Mouse (Mus musculus): ENCODE results near the gene Arid1a.

Arid1a gene

DNA sequence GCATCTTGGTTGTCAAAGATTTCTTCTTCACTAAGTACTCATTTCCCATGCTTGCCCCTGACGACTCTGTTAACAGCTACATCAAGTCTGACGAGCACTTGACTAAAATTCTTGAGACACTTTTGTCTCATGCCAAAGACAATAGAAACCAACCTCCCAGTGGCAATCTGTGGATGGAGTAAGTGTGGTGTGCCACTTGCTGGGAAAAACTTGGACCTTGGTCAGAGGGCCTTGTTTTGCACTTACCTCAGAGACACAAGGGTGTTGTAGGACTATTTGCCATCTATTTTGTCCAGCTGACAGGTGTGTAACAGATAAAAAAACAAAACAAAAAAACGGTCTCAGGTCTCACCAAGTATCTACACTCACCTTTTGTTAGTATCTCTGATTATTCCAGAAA lies 80.4 kb downstream of the Arid1a start:
- DNase-seq (ENCODE audit: low read depth, low spot score): no peak

DNA sequence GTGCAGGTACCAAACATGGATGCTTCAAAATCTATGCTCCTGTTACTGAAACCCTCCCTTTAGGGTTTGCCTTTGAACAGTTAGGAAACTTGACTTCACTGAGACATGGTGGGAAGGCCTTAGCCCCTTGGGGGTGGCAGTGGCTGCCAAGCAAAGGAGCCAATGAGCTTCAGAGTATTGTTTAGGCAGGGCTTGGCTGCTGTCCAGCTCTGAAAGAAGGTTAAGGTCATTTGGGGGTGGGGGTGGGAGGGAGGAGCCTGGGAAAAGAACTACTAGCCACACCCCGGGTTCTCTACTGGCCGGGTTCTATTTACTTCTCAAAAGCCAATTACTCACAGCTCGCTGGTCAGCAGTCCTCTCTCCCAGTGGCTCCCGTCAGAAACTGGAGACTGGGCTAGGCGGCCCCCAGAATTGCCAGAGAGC lies 81.0 kb downstream of the Arid1a start:
- peak; percentile 72 for DNase-seq (ENCODE audit: low read depth, low spot score)

DNA sequence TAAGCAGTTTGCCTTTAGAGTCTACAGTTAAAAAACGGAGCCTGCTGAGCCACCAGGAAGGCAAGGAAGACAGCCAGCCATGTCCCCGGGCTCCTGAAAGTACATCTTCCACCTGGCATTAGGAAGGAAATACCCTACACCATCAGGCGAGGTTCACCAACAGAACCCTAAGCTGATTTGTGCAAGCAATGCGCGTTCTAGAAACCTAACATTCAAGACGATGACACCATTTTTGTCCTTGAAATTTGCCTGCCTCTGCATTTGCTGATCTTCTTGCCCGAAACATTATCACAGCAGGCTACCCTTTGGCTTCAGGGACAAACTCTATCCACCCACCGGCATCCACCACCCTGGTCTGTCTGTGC lies 82.3 kb downstream of the Arid1a start:
- DNase-seq (ENCODE audit: low read depth, low spot score): no peak

DNA sequence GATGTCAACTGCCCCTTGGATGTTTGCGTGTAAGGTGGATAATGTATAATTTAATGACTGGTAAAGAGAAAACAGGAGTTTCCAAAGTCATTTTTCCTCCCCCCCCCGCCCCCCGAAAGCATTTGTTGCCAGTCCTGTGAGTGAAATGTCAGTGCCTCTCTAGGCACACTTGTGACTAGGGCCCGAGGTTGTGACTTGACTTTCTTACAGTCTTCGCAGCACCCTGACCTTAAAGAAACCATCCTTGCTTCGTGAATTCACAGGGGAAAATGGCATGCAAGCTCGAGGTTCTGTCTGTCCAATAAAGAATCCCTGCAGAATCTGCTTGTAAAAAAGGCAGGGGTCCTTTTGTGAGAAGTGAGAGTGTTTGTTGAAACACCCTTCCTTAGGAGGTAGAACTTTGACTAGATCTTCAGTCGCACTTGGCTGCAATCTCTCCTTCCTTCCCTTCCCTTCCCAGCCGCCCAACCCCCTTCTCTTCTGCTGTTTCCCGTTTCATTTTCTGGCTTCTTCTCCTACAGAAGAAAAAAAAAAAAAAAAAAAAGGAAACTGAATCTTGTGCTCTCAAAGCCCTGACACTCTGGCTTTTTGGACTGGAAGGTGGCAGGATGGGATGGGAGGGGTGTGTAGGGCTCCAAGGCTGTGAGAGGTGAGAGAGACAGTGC lies 82.8 kb downstream of the Arid1a start:
- DNase-seq (ENCODE audit: low read depth, low spot score): no peak

DNA sequence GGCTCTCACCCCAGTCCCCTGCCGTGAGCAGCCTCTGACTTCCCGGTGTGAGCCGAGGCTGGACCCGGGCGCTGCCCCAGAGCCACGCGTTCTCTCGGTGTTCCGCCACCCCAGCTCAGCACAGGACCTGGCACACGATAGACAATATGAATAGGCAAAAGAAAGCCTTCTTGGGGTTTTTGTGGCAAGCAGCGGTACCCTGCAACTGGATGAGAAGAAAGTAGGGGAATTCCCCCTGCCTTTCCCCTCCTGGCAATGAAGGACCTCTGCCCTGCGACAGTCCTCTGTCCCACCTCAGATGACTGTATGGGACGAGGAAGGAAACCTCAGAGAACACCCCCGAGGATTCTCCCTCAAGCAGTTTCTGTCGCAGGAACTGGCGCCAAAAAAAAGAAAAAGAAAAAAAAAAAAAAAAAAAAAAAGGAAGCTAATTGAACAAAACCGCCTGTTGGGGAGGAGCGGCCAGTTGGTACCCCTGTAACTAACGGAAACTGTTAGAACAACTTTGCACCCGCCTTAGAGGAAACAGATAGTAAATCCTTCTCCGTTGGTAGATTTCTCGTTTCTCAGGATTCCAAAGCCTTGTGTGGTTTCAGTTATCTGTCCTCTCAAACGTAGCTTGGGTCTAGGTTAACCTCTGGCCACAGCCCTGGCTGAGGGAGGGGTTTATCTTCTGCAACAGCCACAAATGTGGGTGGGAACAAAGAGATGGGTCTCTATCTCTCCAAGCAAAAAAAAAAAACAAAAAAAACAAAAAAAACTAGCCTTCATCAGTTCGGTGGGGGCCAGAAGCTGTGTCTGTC lies 83.5 kb downstream of the Arid1a start:
- no peak for DNase-seq (ENCODE audit: low read depth, low spot score)

DNA sequence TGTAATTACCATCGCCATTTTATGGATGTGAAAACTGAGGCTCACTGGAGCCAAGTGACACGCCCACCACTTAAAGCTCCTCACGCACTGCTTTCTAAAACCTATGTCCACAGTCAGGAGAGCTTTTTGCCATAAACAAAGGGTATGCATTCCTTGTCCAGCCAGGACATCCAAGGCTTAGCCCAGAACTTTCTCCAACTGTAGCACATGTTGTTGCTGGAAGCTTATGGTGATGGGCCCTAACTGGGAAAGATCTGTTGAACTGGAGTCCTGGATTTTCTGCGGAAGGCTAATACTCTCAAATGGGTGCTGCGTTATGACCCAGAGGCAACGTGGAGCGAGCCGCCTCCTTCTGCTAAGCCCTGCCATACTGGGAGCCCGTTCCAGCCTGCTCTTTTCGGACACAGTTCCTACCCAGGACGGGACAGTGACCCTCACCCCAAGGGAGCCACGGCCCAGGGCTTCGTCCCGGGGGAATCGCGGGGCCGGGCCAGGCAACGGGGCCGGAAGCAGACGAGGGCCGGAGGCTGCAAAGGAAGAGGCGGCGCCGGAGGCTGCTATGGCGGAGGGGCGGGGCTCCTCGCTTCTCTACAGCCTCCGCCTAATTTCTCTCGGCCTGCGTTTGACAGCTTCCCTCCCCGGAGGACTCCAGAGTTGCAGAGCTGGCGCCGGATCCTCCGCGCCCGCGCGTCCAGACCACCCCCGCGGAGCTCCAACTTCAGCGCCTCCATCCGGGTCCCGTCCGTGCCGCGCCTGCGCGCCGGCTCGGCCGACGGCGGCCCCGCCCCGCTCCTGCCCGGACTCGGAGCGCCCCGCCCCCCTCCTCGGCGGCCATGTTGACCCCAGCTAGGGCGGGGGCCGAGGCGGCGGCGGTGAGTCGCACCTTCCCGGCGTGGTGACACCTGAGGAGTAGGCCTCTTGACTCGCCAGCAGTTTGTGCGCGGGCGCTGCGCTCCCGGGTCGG lies 84.4 kb downstream of the Arid1a start, which contains the start of gene Pigv:
Gene Pigv (minus strand): TSS at position 767 of the 964 bp plus-strand sequence.
- DNase-seq (ENCODE audit: low read depth, low spot score): peak; percentile 85

DNA sequence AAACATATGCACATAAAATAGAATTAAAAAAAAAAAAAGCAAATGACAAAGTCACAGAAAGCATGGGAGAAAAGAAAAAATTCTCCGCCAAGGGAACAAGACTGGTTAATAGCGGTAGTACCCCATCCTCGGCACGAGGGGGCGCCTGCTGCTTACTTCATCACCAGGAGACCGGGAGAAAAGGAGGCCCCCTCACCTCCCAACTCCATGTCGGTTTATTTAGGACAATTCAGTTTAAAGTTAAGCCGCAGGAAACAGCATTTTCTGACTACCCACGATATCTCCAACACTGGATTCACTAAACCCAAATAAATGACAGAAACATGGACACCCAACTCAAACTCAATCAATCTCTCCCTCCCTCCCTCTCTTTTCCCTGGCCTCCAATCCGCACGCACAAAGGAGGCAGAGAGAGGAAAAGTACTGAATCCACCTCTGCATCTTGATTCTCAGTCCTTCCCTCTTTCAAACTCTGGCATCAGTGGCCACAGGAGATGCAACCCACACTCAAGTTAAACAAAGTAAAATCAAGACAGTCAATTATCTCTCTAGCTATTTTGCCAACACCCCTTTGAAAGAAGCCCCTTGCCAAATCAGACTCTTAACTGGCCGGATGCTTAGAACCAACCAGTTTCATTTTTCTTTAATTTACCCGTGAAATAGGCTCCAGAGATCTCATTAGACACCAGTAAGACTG lies 85.2 kb downstream of the Arid1a start:
- DNase-seq (ENCODE audit: low read depth, low spot score): peak; percentile 67

DNA sequence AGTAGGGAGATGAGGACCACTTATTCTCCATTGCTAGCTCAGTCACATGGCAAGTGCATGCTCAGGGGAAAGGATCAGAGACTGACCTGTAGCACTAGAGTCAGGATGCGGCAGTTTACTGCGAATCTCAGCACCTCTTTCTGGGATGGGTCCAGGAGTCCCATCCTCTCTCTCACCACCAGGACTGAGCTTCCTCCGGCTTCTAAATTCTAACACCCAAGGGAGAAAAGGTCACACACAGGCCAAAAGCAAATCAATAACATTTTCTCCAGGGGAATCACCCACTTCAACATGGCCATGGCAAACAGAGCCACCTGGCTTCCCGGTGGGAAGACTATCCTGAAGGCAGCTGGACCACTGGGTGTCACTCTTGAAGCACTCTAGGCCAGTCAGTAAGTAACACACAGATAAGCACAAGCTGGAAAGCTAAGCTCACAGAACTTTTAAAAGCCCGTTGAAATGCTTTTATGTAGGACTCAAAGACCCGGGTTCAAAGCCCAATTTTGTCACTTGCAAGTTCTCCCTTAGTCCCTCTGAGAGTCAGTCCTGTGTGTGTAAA lies 86.8 kb downstream of the Arid1a start:
- no peak for DNase-seq (ENCODE audit: low read depth, low spot score)

DNA sequence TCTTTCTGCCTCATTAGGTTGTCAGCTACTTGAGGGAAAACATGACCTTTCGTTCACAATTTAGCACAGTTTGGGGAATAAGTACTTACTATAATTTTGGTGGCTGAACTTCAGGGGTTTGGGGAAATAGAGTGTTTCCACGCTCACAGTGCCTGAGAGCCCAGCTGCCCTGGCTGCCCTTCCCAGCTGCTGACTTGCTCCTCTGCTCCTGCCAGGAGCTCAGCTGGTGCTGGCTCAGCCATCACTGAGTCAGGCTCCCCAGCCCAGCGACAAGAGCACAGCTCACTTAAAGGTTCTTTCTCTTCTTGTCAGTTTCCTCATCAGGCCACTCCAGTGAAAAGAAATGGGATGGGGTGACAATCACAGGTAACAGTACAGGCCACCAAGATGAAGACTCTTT lies 88.0 kb downstream of the Arid1a start:
- DNase-seq (ENCODE audit: low read depth, low spot score): no peak

DNA sequence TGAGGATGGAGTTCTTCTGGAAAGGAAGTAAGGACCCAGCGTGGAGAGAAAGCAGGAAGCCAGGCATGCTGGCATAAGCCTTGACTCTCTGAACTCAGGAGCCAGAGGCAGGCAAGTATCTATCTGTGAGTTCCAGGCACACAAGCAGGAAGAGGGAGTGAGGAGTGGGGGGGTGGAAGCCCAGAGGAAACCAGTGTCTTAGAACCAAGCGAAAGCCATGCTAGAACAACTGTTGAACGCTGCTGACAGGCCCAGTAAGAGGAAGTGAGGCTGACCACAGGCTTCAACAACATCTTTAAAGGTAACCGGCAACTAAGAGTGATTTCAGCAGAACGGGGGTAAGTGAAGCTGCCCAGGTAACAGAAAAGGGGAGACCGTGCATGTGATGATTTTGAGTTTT lies 90.4 kb downstream of the Arid1a start:
- no peak for DNase-seq (ENCODE audit: low read depth, low spot score)

DNA sequence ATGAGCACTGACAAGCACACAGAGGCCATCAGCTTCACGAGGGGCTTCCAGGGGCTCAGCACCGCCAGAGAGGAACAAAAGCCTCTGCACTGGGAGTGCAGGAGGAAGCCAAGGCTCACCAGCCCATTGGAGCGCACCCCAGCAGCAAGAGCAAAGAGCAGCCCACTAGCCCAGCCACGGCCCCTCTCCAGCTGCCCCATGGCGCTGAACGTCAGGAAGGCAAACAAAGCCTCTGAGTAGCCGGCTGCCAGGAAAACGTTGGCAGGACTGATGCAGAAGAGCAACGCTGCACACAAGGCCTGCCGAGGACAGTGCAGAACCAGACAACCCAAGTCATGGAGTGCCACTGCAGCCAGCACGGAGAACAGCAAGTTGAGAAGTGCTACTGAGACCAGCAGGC lies 91.5 kb downstream of the Arid1a start:
- no peak for DNase-seq (ENCODE audit: low read depth, low spot score)

DNA sequence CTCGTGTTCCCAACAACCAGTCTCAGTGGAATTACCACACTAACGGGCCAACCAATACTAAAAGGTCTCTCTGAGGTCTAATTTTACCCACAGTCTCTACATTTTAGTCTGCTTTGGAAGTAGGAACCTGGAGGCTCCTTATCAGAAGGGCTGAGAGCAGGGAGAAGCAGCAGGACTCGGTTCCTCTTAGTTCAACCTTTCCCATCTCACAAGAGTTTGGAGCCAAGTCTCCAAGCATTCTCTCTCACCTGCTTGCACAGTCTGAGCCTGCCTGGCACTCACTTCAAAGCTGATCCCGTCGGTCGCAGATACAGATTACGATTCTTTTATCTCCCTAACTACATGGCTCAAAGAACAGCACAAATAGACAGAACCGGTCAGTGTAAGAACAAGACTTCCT lies 93.6 kb downstream of the Arid1a start:
- DNase-seq (ENCODE audit: low read depth, low spot score): no peak

DNA sequence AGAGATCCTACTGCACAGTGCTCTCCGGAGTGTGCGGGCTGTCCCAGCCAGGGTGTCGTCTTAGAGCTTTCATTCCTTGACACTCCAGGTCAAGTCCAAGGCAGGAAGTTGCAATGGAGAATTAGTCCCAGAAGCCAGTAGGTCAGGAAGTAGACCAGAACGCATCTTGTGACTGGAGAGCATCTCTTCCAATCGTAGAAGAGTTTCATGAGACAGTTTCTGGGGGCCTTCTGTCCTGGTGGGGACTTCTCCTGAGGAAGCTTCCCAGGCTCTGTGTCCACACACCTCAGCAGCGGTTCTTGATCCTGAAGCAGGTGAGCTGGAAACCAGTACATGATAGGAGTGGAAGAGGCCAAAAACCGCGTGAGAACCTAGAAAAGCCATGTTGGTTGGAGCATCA lies 94.1 kb downstream of the Arid1a start:
- DNase-seq (ENCODE audit: low read depth, low spot score): no peak

DNA sequence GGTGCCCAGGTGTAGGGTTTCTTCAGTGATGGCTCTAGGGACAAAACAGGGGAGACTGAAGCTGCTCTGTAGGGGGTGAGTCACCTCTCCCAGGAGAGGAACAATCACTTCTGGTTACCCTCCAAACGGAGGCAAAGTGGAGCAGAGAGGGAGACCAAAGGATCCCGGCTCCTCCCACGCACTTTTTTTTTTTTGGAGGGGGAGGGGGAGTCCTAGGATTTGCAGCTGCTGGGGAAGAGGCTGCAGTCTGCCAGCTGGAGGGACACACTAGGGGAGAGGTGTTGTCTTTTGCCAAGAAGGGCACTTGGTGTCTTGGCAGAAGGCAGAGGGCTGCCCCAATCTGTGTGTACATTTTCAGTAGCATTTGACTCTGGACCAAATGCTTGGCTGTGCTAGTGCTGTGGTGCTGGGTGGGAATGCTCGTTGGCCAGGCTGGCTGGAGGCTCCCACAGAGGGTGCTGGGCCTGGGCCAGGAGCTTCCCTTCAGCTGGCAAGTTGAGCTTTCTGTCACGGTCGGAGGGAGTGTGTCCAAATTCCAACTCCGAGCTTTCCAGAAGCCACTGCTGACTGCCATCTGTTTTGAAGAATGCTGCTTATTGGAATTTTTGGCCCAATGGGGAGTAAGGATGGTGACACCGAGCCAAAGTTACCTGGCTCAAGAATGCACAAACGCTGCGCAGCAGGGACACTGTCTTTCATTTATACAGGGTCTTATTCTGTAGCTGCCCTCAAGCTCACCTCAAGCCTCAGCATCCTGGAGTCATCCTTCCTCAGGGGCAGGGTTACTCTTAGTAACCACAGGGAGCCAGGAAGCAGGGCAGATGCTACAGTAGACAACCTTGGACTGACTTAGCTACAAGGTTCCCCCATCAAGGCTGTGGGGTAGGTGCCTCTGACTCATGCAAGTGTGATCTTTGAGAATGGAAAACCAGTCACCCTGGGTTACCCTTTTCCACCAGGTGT lies 96.1 kb downstream of the Arid1a start:
- no peak for DNase-seq (ENCODE audit: low read depth, low spot score)

DNA sequence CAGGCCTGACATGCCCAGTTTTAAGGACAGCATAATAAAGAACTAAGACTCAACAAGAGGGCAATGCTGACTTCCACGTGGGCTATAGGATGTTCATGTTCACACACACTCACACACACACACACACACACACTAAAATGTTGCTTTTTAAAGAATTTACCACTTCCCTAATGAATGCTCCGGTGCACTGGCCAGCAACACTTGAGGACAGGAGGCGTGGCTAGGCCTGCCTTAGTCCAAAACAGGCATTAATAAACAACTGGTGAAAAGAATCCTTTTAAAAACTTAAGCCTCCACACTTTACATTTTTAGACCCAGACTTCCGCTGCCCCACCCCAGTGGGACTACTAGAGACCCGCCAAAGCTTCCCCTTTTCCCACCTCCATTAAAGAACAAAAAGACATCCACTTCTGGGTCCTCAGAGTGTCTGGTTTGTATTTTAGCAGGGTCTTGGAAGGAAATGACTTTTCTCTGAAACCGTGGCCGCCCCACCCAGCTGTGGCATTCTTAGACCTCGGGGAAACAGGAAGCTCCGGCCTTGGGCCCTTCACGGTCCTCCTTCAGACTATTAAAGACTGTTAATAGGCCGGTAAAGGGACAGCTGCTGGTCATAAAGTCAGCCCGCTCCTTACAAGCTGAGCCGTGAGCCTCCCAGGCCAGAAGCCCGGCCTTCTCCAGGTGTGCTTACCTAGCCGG lies 96.9 kb downstream of the Arid1a start:
- DNase-seq (ENCODE audit: low read depth, low spot score): no peak

DNA sequence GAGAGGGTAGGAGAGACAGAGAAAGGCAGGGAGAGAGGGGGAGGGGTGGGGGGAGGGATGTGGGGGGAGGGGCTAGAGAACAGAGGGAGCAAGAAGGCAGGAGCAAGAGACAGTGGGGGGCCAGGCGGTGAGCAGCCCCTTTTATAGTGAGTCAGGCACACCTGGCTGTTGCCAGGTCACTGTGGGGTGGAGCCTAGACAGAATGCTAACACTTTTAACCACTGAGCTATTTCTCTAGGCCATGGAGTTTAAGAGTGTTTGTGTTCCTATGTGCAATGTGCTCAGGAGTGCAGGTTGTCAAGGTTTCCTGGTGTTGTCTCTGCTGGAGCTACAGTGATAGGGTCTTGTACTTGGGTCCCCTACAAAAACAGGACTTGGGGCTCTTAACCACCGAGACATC lies 97.8 kb downstream of the Arid1a start:
- DNase-seq (ENCODE audit: low read depth, low spot score): no peak

DNA sequence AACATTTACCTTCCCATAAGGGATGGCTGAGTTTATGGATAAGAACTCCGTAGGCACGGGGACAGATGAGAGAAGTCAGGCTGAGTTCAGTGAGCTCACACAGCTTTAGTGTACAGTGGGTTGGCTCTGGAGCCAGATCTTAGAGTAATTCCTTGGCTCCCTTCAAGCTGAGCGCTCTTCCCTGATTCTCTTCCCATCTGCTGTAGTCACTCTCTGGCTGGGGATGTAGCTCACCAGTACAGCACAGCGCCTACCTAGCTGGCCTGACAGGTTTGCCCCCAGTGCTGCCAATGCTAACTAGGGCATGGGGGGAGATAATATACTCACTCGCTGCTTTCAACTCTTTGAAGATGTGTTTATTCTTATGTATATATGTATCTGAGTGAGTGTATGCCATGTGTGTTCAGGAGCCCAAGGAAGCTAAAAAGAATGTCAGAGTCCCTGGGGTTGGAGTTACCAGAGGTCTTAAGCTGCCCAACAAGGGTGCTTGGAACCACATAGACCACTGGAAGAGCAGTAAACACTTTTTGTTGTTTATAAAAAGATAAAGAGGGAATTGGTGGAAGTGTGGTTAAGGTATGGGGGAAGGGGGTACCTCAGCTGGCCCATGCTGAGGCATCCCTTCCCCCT lies 98.6 kb downstream of the Arid1a start:
- no peak for DNase-seq (ENCODE audit: low read depth, low spot score)

DNA sequence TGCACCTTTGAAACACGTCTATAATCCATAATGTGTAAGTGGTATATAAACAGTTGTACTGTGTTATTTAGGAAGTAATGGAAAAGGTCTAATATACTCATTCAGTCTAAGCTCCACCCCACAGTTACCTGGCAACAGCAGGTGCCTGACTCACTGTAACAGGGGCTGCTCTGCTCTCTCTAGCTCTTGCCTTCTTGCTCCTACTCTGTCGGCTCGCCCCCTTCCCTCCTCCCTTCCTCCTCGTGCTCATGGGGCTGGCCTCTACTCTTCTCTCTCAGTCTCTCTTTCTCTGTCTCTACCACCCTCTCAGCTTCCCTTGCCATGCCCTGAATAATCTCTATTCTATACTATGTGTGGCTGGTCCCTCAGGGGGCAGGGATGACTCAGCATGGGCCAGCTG lies 99.6 kb downstream of the Arid1a start:
- no peak for DNase-seq (ENCODE audit: low read depth, low spot score)

DNA sequence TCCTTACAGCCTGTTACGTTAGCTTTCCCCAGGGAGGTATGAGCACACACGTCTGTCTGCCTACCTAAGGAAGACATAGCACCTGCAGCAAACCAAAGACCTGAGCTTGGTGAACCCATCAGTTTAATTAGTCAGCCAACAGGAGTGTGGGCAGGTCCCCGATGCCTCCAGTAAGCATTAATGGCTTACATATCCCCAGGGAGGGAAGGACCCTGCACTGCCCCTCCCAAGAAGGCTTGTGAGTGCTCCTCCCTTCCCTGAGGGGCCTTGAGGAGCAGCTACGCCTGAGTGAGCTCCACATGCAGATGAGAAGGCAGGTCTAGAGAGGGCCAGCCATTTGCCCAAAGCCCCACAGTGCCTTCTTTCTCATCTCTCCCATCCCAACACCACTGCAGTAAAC lies 100.3 kb downstream of the Arid1a start:
- no peak for DNase-seq (ENCODE audit: low read depth, low spot score)

Data from embryo, embryonic 11.5 days (tissue).